Mouse (Mus musculus) embryonic fibroblast, embryonic 13.5 days (primary cell): Measurements from ENCODE around the gene Cuta. TPM values are rescaled to one million over a fixed set of nuclear protein-coding genes. Genes with fewer than 3 reads are reported as not detected.

Source experiments
- H3K27ac ChIP-seq: 2 replicates; pipeline ENCODE4 v1.5.1; 2012; ENCODE audit warnings: low read length, control low read depth, inconsistent platforms; ENCODE audit not compliant: insufficient read depth
- H3K4me1 ChIP-seq: 2 replicates; pipeline ENCODE4 v1.6.1; 2011; ENCODE audit warnings: low read length; ENCODE audit not compliant: control insufficient read depth, insufficient read depth
- H3K4me3 ChIP-seq: 2 replicates; pipeline ENCODE4 v1.5.1; 2011; ENCODE audit warnings: mild to moderate bottlenecking, control low read depth, low read length; ENCODE audit not compliant: insufficient read depth
- CTCF ChIP-seq: IDR thresholded peaks from 2 replicates; pipeline ENCODE4 v1.5.1; 2011; ENCODE audit warnings: mild to moderate bottlenecking, control low read depth, low read length, moderate library complexity, borderline replicate concordance; ENCODE audit not compliant: insufficient read depth
- POLR2A ChIP-seq: IDR thresholded peaks from 2 replicates; pipeline ENCODE4 v1.6.1; 2011; ENCODE audit warnings: low read depth, mild to moderate bottlenecking, control low read depth, low read length, moderate library complexity
- polyA plus RNA-seq: library from polyadenylated mRNA; stranded (reverse); fragments of >200 nt; gene quantifications from 2 replicates; pipeline ENCODE4 v1.2.4, GENCODE M21; 2011; ENCODE audit warnings: low read depth; ENCODE audit not compliant: missing spikeins, insufficient read length

Gene Cuta
- polyA plus RNA-seq, 1 experiment: 90.5 TPM

DNA sequence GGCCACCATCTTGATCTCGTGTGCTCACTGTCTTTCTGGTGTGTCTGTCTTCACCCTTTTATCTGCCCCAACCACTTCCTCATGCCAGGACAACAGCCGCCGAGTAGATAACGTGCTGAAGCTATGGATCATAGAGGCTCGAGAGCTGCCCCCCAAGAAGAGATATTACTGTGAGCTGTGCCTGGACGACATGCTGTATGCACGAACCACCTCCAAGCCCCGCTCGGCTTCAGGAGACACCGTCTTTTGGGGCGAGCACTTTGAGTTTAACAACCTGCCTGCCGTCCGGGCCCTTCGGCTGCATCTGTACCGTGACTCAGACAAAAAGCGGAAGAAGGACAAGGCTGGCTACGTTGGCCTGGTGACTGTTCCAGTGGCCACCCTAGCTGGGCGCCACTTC lies 17.5 kb upstream of the Cuta start:
- no peak overlapping the region for H3K4me3 ChIP-seq
- peak overlapping the region; percentile 35; the same call in 1 of the 2 replicates for H3K27ac ChIP-seq
- TF ChIP-seq POLR2A (no peak), CTCF (no peak)
- peaks cover 13% of the 10 kb centered on the region for H3K4me1 ChIP-seq

DNA sequence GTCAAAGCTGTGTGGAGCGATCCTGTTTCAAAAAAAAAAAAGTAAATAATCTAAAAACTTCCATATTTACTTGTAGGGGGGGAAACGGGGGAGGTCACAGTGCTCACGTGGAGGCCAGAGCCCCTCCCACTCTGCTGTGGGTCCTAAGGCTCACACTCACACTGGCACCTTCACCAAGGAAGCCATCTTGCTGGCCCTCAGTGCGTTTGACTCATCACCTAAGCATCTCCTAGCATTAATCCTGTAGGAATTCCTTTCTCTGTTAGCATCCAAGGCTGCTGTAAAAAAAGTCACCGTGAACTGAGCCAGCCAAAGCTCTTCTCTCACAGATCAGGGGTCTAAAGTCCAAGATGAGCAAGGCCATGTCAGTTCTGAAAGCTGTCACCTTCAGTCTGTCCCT lies 16.9 kb upstream of the Cuta start:
- Histone ChIP-seq H3K27ac (peak overlapping the region; percentile 35; the same call in 1 of the 2 replicates), H3K4me1 (peaks cover 13% of the 10 kb centered on the region), H3K4me3 (no peak overlapping the region)
- TF ChIP-seq POLR2A (no peak), CTCF (no peak)

DNA sequence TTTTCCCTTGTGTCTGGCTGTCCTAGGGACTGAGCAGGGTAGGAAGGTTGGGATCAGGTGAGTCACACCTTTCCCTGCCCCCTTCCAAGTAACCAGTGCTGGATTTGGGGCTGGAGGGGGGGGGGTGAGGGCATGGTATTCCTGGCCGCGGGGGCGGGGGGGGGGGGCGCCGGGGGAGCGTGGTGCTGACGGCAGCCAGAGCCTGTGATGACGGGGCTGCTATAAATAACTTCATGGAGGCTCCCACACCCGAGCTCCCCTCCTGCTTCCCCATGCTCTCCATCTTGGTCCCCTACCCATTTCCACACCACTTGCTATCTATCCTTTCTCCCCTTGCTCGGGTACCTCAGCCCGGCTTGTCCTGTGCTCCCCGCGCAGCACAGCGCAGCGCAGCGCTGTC lies 14.4 kb upstream of the Cuta start:
- peak overlapping the region; percentile 68 for H3K27ac ChIP-seq
- peak overlapping the region; percentile 27 for H3K4me3 ChIP-seq
- H3K4me1 ChIP-seq: peaks cover 25% of the 10 kb centered on the region
- TF ChIP-seq CTCF (no peak), POLR2A (no peak)

DNA sequence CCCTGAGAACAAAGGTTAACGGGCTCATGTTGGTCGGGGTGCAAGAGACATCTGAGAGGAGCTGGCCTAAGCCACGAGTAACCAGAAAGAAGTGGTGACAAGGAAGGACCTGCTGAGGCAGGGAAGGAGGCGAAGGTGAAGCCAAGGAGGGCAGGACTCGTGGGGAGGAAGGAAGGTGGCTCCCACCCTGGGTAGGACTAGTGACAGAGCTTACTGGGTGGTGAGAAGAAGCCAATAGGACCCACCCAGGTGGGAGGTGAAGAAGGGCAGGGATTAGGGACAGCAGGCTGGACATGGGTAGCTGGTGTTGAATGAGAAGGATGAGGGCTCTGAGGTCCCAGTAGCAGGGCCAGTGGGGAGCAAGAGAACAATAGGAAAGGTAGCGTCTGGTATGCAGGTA lies 13.8 kb upstream of the Cuta start:
- Histone ChIP-seq H3K4me1 (peaks cover 25% of the 10 kb centered on the region), H3K27ac (peak overlapping the region; percentile 27; the same call in 1 of the 2 replicates), H3K4me3 (peak overlapping the region; percentile 27)
- no peak for TF ChIP-seq CTCF
- TF ChIP-seq POLR2A: no peak

DNA sequence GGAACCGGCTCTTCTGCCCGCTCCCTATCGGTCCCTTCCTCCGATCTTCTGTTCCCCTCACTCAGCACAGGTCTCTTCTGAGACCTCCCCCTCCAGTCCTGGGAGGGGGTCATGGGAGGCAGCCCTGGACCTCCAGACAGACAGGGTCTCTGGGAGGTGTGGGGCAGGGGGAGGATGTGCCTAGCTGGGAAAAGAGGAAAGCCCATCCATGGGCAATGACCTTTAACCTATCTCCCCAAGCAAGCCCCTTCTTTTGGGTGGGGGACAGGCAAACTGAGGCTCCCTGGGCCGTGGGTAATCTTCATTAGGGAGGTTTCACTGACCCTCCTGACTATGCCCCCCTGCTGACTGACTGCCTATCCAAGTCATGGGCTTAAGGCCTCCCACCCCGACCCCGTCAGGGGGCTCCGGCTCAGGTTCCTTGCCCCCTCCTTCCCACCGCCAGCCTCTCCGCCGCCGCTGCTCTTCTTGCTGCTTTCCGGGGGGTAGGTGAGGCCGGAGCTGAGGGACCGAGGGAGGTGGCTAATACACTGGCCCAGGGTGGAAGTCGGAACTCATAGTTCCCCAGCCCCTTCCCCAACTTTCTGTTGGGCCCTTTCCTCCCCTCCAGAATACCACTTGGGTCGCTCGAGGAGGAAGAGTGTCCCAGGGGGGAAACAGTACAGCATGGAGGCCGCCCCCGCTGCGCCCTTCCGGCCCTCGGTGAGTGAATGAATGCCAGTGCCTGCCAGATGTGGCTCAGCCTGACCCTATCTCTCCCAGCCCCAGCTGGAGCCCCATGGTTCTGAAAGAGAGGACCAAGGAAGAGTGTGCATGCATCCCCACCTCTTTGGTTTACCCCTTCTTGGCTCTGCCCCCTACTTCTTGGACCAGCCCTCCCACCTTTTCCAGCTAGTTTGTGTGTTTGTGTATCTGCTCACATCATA lies 12.8 kb upstream of the Cuta start:
- Histone ChIP-seq H3K27ac (peak overlapping the region; percentile 27; the same call in 1 of the 2 replicates), H3K4me1 (peaks cover 29% of the 10 kb centered on the region), H3K4me3 (peak overlapping the region; percentile 27)
- TF ChIP-seq CTCF: no peak
- TF ChIP-seq POLR2A: 0 out of 2 replicates have a peak, but pooled peaks have one; percentile 12

DNA sequence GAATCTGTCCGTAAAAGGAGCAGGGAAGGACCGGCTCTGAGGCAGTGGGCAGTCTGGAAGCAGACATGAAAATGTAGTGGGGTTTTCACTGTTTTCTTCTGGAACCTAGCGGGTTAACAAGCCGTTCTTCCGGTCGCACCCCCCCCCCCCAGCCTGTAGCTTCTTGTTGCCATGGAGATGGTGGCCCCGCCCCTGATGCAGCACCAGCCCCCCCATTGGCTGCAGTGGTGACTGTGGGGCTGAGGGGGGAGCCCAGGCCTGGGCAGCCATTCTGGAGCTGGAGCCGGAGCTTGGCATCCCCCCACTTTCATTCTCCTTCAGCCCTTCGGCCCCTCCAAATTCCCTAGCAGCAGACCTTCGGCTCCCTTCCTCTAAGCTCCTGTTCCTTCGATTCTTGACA lies 12.0 kb upstream of the Cuta start:
- Histone ChIP-seq H3K4me3 (peak overlapping the region; percentile 27; the same call in 1 of the 2 replicates), H3K27ac (no peak overlapping the region), H3K4me1 (peaks cover 27% of the 10 kb centered on the region)
- TF ChIP-seq CTCF (no peak), POLR2A (0 out of 2 replicates have a peak, but pooled peaks have one; percentile 20)

DNA sequence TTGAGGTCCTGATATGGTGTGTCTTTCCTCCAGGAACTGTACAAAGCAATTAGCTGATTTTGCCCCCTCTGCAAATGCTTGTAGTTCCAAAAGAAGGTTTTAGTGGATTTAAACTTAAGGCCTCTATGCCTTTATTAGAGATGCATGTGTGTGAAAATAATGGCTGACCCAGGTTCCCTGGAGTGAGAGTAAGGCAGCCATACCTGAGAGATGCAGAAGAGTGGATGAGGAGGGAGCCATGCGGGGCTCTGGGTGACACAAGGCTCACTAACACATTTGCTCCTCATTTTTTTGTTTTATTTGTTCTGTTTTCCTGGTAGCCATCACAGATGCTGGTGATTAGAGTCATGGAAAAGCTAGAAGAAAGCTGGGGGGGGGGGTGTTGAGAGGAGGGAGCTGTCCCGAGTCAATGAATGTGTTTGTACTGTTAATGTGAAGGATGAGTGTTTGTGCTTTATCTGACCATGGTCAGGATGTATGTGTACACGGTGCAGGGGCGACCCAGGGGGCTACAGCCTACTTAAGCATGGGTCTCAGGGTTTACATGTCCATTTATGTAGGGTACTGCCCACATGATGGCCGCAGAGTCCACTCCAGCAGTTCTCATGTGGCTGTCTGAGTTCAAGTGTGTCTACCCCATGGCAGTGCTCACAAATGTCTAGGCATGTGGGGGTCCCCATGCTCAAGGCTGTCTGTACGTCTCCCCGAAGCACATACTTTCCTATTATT lies 11.4 kb upstream of the Cuta start:
- Histone ChIP-seq H3K4me1 (peaks cover 27% of the 10 kb centered on the region), H3K4me3 (no peak overlapping the region), H3K27ac (no peak overlapping the region)
- TF ChIP-seq POLR2A: no peak
- no peak for TF ChIP-seq CTCF

DNA sequence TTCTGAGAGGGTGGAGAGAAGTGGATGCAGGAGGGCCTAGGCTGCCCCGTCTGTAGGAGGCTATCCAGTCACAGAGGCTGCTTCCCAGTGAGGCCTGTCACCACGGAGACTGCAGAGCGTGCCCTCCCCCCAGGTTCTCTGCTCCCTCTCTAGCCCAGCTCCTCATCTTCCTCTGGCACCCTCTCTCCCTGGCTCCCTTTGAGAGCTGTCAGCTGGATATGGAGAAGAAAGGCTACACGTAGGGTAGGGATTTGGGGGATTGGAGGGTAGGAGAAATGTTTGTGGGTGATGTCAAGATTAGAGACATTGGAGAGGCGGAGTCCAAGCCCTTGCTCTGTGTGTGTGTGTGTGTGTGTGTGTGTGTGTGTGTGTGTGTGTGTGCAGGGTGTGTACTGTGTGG lies 10.5 kb upstream of the Cuta start:
- no peak overlapping the region for H3K27ac ChIP-seq
- H3K4me3 ChIP-seq: no peak overlapping the region
- no peak for TF ChIP-seq POLR2A
- TF ChIP-seq CTCF: no peak
- H3K4me1 ChIP-seq: peaks cover 24% of the 10 kb centered on the region

DNA sequence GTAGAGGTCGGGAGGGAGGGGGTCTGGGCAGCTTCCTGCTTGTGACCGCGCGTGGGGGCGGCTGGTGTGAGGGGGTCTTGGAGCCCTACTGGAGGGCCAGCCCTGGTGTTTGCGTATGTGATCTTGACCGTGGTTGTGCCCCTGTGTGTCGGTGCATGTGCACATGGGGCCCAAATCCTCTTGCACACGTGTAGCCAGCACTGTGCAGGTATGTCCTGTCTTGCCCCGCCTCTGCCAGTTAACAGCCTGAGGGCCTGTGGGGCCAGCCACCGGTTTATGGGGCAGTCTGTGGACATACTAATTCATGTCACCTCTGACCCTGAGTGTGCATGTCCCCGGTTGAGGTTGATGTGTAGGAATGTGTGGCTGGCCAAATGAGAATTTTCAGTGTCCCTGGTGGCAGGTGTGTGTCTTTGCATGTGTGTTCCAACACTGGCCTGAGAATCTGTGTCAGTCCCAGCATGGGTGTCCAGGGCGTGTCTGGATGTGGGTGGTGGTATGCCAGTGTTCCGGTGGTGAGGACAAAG lies 9.7 kb upstream of the Cuta start:
- TF ChIP-seq POLR2A (no peak), CTCF (no peak)
- Histone ChIP-seq H3K4me1 (peaks cover 23% of the 10 kb centered on the region), H3K4me3 (peak overlapping the region; percentile 3), H3K27ac (no peak overlapping the region)
